Mouse (Mus musculus): Measurements from ENCODE around the gene Apc2. TPM values are rescaled to one million over a fixed set of nuclear protein-coding genes. Genes with fewer than 3 reads are reported as not detected.

Apc2 gene
- polyA plus RNA-seq, 1 experiment from 2014 or later = 0.96 TPM

DNA sequence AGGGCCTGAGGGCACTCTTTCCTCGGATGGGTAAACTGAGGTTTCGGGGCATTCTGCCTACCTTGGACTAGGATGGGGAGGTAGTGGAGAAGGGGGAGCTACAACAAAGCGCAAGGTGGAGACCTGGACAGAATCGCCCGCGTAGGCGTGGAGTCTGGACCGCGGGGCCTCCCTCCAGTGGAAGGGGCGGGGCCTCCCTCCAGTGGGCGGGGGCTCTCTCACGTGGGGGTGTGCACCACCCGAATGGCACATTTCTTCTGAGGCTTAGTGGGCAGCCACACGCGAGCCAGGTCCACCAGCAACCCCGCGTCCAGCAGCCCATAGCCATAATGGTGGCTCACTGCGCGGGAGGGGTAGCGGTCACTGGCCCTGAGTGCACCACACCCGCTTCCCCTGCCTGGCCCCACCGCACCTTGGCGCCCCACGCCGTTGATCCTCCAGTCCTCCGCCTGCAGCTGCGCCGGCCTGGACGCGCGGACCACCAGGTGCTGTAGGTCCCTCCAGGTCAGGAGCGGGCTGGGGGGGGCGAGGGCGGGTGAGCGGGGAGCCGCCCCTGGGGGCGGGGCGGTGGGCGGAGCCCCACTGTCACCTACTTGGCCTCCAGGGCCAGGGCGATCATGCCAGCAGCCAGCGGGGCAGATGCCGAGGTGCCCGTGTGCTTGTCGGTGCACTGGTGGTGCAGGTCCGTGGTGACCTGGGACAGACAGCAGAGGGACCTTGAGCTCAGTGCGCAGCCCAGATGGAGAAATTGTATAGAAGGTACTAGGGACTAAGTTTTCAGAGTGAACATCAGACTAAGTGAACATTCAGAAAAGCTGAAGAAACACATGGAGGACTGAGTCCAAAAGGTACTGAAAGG lies 27.7 kb downstream of the Apc2 start:
- peak overlapping the region; percentile 98 for H3K4me2 ChIP-seq
- peaks cover 3% of the 10 kb centered on the region; the same call in 1 of the 2 replicates for H3K36me3 ChIP-seq
- 1% methylated on average over 46 of the region's 46 CpGs for whole genome bisulfite sequencing
- ATAC-seq (replicated peaks; ENCODE audit: insufficient number of reproducible peaks, insufficient read depth, low FRiP score, low read depth) = peak; percentile 48
- peaks cover 19% of the 10 kb centered on the region; the same call in 1 of the 2 replicates for H3K27me3 ChIP-seq
- H3K27ac ChIP-seq = no peak overlapping the region
- peaks cover 26% of the 10 kb centered on the region for H3K4me1 ChIP-seq (replicated peaks)
- peak overlapping the region; percentile 64 for H3K4me3 ChIP-seq
- H3K9me3 ChIP-seq (replicated peaks) = no peaks in the 10 kb centered on the region
- peak overlapping the region; percentile 62 for H3K9ac ChIP-seq

DNA sequence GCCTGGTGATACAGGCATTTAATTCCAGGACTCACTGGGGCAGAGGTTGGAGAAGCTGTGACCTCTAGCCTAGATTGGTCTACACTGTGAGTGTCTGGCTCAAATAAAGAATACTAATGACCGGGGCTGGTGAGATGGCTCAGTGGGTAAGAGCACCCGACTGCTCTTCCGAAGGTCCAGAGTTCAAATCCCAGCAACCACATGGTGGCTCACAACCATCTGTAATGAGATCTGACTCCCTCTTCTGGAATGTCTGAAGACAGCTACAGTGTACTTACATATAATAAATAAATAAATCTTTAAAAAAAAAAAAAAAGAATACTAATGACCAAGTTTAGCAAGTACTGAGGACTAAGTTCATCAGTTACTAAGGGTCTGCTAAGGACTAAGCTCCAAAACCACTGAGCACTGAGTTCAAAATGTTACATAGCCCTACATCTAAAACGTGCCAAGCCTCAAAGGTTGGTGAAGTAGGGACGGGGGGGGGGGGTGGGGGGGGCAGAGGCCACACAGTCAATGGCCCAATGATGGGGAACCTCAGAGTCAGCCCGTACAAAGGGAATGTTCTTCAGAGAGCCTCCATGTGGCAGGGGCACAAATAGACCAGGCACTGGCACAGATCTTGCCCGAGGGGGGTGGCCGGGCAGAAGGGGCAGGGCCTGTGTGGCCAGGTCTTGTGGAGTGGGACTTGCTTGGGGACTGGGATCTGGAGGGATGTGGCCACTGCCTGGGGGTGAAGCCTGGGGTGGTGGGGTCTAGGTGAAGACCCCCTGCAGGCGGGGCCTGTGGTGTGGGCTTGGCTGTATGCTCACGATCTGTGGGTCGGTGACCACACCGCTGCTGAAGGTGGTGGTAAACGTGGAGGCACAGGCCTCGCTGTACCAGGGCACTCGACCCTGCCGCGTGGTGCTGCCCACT lies 28.6 kb downstream of the Apc2 start:
- Histone ChIP-seq H3K4me2 (peak overlapping the region; percentile 98), H3K4me3 (no peak overlapping the region), H3K36me3 (no peaks in the 10 kb centered on the region), H3K27me3 (peaks cover 19% of the 10 kb centered on the region; the same call in 1 of the 2 replicates), H3K9me3 (replicated peaks) (no peaks in the 10 kb centered on the region), H3K9ac (no peak overlapping the region; the same call in 1 of the 2 replicates), H3K4me1 (replicated peaks) (peaks cover 28% of the 10 kb centered on the region), H3K27ac (no peak overlapping the region)
- WGBS = 77% methylated on average over 17 of the region's 17 CpGs
- no peak for ATAC-seq (replicated peaks; ENCODE audit: insufficient number of reproducible peaks, insufficient read depth, low FRiP score, low read depth)

DNA sequence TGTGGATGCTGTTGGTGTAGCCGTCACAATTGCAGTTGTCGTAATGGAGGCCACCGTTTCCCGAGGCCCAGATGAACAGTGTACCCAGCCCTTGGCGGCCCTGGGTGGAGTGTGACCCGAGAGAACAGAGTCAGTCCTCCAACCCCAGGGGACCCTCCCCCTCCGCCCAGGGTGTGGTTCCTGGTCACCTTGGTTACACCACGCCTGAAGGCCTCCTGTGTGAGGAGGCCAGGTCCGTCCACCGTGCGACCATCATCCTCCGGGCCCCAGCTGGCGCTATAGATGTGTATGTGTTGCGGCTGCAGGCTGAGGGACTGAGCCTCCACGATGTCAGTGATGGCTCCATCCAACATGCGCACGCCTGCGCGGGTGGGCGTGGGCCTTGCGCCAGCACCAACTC lies 29.3 kb downstream of the Apc2 start:
- WGBS = 81% methylated on average over 21 of the region's 21 CpGs
- Histone ChIP-seq H3K9ac (no peak overlapping the region), H3K9me3 (replicated peaks) (no peaks in the 10 kb centered on the region), H3K4me1 (replicated peaks) (peaks cover 30% of the 10 kb centered on the region), H3K4me3 (no peak overlapping the region), H3K27me3 (peaks cover 19% of the 10 kb centered on the region; the same call in 1 of the 2 replicates), H3K27ac (no peak overlapping the region), H3K4me2 (no peak overlapping the region), H3K36me3 (no peaks in the 10 kb centered on the region)
- no peak for ATAC-seq (replicated peaks; ENCODE audit: insufficient number of reproducible peaks, insufficient read depth, low FRiP score, low read depth)

DNA sequence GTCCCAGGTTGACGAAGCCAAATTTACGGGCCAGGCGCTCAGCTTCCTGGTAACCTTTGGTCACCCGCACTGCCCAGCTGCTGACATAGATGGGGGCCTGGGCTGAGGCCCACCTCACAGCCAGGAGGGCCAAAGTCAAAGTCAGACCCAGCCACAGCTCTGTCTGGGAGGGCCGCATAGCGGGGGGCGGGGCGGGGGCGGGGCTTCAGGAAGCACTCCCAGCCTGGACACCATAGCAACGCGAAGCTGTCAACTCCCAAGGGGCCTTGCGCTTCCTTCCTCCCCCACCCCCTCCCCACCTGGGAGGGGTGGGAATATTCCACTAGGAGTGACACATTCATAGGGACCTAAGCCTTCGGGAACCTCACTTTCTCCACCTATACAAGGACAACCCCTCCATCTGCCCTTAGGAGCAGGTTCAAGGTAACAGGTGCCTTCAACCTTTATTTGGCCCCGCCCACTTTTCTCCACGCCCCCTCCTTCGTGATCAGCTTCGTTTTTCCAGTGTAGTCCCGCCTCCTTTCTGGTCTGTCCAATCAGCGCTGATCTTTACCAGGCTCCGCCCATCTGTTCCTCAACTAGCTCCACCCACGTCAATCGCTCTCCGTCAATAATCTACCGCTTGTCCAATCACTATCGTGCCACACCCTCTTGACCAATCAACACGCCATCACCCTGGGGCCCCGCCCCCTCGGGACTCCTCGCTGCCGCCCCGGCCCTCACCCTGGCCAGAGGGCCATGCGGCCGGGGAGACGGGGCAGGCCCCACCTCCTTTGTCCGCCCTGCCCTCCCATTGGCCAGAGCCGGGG lies 33.7 kb downstream of the Apc2 start, which contains the start of the genes Pcsk4 and Reep6:
Gene Pcsk4, minus strand, starts transcription at position 226 of the 809 bp plus-strand sequence.
Gene Reep6, plus strand, starts transcription at position 681 of the 809 bp plus-strand sequence.
- peak within 1 kb of the TSS; percentile 50 for H3K9ac ChIP-seq
- peak within 1 kb of the TSS; percentile 95 for H3K4me2 ChIP-seq
- ATAC-seq (replicated peaks; ENCODE audit: insufficient number of reproducible peaks, insufficient read depth, low FRiP score, low read depth) = peak; percentile 96
- no peak within 1 kb of the TSS for H3K27ac ChIP-seq
- peaks cover 52% of the 10 kb centered on the region for H3K27me3 ChIP-seq
- peaks cover 21% of the 10 kb centered on the region for H3K4me1 ChIP-seq (replicated peaks)
- no peaks in the 10 kb centered on the region for H3K36me3 ChIP-seq
- H3K9me3 ChIP-seq (replicated peaks) = no peaks in the 10 kb centered on the region
- 5% methylated on average over 36 of the region's 36 CpGs for WGBS
- H3K4me3 ChIP-seq = peak within 1 kb of the TSS; percentile 55

DNA sequence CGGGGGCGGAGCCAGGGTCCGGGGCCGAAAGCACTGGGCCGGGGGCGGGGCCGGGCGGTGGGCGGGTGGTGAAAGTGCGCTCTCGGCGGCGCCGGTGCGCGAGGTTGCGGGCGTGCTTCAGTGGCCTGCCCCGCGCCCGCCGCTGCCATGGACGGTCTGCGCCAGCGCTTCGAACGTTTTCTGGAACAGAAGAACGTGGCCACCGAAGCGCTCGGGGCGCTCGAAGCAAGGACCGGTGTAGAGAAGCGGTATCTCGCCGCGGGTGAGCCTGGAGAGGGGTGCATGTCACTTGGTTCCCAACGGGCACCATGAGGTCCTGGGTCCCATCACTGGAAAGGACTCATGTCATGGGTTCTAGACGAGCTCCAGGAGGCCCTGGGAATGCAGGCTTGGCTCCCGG lies 34.3 kb downstream of the Apc2 start:
- Histone ChIP-seq H3K27ac (no peak overlapping the region), H3K9me3 (replicated peaks) (no peaks in the 10 kb centered on the region), H3K4me1 (replicated peaks) (peaks cover 21% of the 10 kb centered on the region), H3K4me2 (peak overlapping the region; percentile 95), H3K27me3 (peaks cover 52% of the 10 kb centered on the region), H3K4me3 (peak overlapping the region; percentile 55), H3K9ac (peak overlapping the region; percentile 50), H3K36me3 (no peaks in the 10 kb centered on the region)
- ATAC-seq (replicated peaks; ENCODE audit: insufficient number of reproducible peaks, insufficient read depth, low FRiP score, low read depth) = no peak
- 1% methylated on average over 31 of the region's 41 CpGs for WGBS

DNA sequence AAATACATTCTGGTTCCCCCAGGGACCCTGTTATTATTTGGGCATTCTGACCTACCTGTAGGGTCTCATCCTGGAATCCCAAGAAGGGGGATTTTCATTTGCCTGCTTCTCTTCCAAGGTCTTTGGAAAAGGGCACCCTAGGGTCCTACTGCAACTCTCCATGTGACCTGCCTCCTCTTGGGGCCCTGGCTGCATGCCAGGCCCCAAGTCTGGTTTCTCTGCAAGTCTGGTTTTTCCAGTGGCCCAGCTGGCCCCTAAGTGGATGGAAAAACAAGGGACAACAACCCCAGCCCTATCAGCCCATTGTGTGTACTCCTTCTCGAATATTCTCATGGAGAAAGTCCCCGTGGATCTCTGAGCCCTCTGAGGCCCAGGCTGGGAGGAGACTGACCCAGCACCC lies 35.1 kb downstream of the Apc2 start:
- Histone ChIP-seq H3K4me1 (replicated peaks) (peaks cover 21% of the 10 kb centered on the region), H3K4me2 (peak overlapping the region; percentile 95), H3K9me3 (replicated peaks) (no peaks in the 10 kb centered on the region), H3K9ac (peak overlapping the region; percentile 50; the same call in 1 of the 2 replicates), H3K36me3 (no peaks in the 10 kb centered on the region), H3K27ac (no peak overlapping the region), H3K4me3 (peak overlapping the region; percentile 55; the same call in 1 of the 2 replicates), H3K27me3 (peaks cover 50% of the 10 kb centered on the region)
- no peak for ATAC-seq (replicated peaks; ENCODE audit: insufficient number of reproducible peaks, insufficient read depth, low FRiP score, low read depth)
- 51% methylated on average over 2 of the region's 2 CpGs for WGBS

DNA sequence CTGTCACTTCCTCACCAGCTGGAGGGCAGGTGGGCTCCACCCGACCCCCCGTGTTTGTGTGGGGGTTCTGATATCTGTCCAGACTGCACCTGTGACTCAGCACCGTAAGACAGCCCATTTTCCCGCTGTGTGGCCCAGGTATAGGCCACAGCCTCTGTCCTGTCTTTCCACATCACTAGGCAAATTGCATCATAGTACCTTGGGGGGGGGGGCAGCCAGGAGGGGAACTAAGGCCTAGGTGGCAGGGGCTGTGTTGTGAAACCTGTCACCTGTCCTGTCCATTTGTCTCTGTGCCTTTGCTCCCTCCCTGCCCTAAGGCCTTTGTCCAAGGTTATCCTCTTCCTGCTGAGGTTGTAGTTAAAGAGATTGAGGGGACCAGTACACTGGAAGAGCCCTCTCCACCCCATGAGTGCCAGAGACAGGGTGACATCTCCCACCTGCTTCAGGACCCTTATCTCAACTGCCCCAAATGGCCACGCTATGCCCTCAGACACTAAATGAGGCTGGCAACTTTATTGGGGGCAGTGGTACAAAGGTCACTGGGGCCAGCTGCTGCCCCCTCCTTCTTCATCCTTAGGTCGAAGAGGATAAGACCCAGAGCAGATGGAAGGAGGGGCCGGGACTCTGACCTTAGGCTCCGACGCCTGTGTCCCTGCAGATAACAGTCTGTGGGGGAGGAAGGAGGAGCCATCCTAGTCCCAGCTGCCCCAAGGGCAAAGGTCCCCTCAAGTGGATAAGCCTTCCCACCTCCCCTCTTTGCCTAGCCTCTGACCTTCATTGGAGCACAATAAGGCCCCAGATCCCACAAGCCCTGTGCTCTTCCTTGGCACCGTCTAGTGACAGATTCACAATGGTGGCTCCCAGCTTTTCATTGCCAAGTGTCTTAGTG lies 36.1 kb downstream of the Apc2 start:
- Histone ChIP-seq H3K4me2 (no peak overlapping the region), H3K9me3 (replicated peaks) (no peaks in the 10 kb centered on the region), H3K27me3 (peaks cover 46% of the 10 kb centered on the region), H3K9ac (no peak overlapping the region), H3K4me1 (replicated peaks) (peaks cover 21% of the 10 kb centered on the region), H3K27ac (no peak overlapping the region), H3K4me3 (no peak overlapping the region), H3K36me3 (no peaks in the 10 kb centered on the region)
- ATAC-seq (replicated peaks; ENCODE audit: insufficient number of reproducible peaks, insufficient read depth, low FRiP score, low read depth) = no peak
- WGBS = 55% methylated on average over 10 of the region's 10 CpGs

DNA sequence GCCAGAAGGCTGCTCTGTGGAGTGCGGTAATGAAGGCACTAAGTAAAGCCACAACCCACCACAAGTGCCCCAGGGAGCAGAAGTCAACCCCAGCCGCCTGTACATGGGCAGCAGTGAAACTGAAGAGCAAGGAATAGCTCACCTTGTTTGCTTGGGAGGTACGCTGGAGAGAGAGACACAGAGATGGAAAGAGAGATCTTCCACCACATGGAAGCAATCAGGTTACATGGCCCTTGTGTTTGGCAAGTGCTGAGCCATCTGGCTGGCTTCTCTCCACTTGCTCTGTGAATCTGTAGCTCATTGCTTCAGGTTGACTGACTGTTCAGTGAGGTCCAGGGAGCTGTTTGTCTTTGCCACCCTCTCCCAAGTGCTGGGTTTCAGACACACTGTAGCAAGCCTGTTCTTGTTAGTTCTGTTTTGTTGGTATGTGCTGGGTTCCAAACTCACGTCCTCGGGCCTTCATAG lies 36.8 kb downstream of the Apc2 start:
- Histone ChIP-seq H3K4me1 (replicated peaks) (peaks cover 21% of the 10 kb centered on the region), H3K27me3 (peaks cover 45% of the 10 kb centered on the region), H3K9me3 (replicated peaks) (no peaks in the 10 kb centered on the region), H3K4me3 (no peak overlapping the region), H3K27ac (no peak overlapping the region), H3K9ac (no peak overlapping the region), H3K36me3 (no peaks in the 10 kb centered on the region), H3K4me2 (no peak overlapping the region)
- WGBS = 82% methylated on average over 5 of the region's 5 CpGs
- ATAC-seq (replicated peaks; ENCODE audit: insufficient number of reproducible peaks, insufficient read depth, low FRiP score, low read depth) = no peak

DNA sequence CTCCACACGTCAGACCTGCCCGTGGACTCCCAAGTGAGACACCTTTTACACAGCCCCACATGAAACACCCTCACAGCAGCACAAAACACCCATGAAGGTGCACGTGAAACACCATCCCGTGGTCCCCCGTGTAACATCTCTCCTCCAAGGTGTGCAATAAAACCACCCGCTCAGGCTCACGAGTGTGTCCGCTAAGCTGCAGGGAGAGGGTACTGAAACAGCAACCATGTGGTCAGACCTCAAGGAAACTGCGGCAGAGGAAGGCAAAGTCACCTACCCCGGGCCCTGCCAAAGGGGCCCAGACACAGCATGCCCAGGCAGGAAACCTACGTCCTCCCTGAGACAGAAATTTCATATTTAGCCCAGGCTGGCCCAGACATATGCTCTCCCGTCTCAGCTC lies 40.5 kb downstream of the Apc2 start:
- H3K27me3 ChIP-seq = peaks cover 48% of the 10 kb centered on the region
- H3K4me1 ChIP-seq (replicated peaks) = 0 out of 2 replicates have a peak, but pooled peaks cover 5% of the 10 kb centered on the region
- H3K9ac ChIP-seq = no peak overlapping the region
- no peak overlapping the region for H3K4me3 ChIP-seq
- 81% methylated on average over 12 of the region's 12 CpGs for WGBS
- no peak overlapping the region for H3K27ac ChIP-seq
- no peak for ATAC-seq (replicated peaks; ENCODE audit: insufficient number of reproducible peaks, insufficient read depth, low FRiP score, low read depth)
- H3K9me3 ChIP-seq (replicated peaks) = no peaks in the 10 kb centered on the region
- no peak overlapping the region for H3K4me2 ChIP-seq
- no peaks in the 10 kb centered on the region for H3K36me3 ChIP-seq

Measured in heart, embryonic 15.5 days (tissue).